10 mouse cellular contexts compared by ENCODE assay signal in the genomic region with DNA sequence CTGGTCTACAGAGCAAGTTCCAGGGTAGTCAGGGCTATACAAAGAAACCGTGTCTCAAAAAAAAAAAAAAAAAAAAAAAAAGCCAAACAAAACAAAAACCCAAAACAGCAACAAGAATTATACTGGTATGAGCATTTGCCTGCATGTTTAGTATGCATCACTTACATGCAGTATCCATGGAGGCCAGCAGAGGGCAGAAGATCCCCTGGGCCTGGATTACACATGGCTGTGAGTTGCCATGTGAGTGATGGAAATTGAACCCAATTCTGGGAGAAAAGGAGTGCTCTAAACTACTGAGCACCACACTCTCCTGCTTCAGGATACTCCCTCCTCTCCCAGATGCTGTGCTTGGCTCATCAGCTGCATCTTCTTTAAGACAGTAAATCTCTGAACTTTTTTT. TPM values are rescaled to one million over a fixed set of nuclear protein-coding genes. Genes with fewer than 3 reads are reported as not detected.
DNase-seq lines count a peak whose midpoint lies in the region; ATAC-seq and TF ChIP-seq lines count a peak whose summit lies in the region.
"Had no signal": no experiment of that assay in that cellular context is flagged by ENCODE, and none has a peak within 500 bp of the region (broad histone marks: within the 10 kb centered on the region; RNA-seq: fewer than 3 reads in every experiment).

No protein-coding gene starts in this region.

- ATAC-seq in hindbrain, embryonic 13.5 days (ENCODE audit: low FRiP score) = no peak
- peak; percentile 39 for ATAC-seq in granulocyte monocyte progenitor cell, adult 5-6 weeks (replicated peaks; ENCODE audit: poor library complexity, severe bottlenecking)
- ATAC-seq in midbrain, postnatal 0 days (ENCODE audit: low FRiP score) = no peak

- no peak overlapping the region for H3K4me3 ChIP-seq in hindbrain, embryonic 10.5 days
- no peak overlapping the region for H3K4me3 ChIP-seq in hindbrain, embryonic 13.5 days
- H3K4me3 ChIP-seq in ES-E14 (ENCODE audit: insufficient read depth in 1 of 2, low read depth in 1 of 2, low read length in 2 of 2, poor library complexity in 1 of 2, severe bottlenecking in 1 of 2) = no peak overlapping the region
- no peak overlapping the region for H3K4me3 ChIP-seq in midbrain, postnatal 0 days (ENCODE audit: low read depth, low read length)
- H3K4me3 ChIP-seq: embryonic facial prominence, embryonic 13.5 days; megakaryocyte, embryonic 14.5 days had no signal

- in situ Hi-C loops in ES-E14 (cut with MboI; ENCODE audit: low sequenced_read_pairs in 2 of 2, unreplicated experiment in 2 of 2) = no loop called here

- no peak overlapping the region for H3K27ac ChIP-seq in hindbrain, embryonic 10.5 days
- no peak overlapping the region for H3K27ac ChIP-seq in hindbrain, embryonic 13.5 days
- no peak overlapping the region for H3K27ac ChIP-seq in ES-E14 (ENCODE audit: insufficient read depth, low read depth, low read length, poor library complexity, severe bottlenecking)
- H3K27ac ChIP-seq in midbrain, postnatal 0 days (ENCODE audit: low read depth, low read length) = no peak overlapping the region
- H3K27ac ChIP-seq: embryonic facial prominence, embryonic 13.5 days had no signal

- TF ChIP-seq CTCF in midbrain, postnatal 0 days (IDR thresholded peaks at IDR 0.05) = peak; percentile 90

- peak; percentile 70 for DNase-seq in hindbrain, embryonic 10.5 days (ENCODE audit: low spot score)
- DNase-seq in ES-E14 (ENCODE audit: low read depth, low spot score) = peak; percentile 70
- DNase-seq in cerebellum, adult 18-20 months = peak; percentile 77 to 80
- peak; percentile 69 to 79 for DNase-seq in layer of hippocampus, postnatal 14 days (ENCODE audit: low spot score in 2 of 2)
- DNase-seq in midbrain, postnatal 0 days (ENCODE audit: low spot score) = peak; percentile 48
- DNase-seq in thymus, adult 18-20 months = peak; percentile 27 to 38

- WGBS in hindbrain, embryonic 10.5 days = 32% methylated on average over 1 of the region's 1 CpGs
- 19% methylated on average over 1 of the region's 1 CpGs for WGBS in hindbrain, embryonic 13.5 days
- 22% methylated on average over 1 of the region's 1 CpGs for WGBS in midbrain, postnatal 0 days

- H3K36me3 ChIP-seq in hindbrain, embryonic 10.5 days = peaks cover 33% of the 10 kb centered on the region
- peaks cover 16% of the 10 kb centered on the region for H3K36me3 ChIP-seq in hindbrain, embryonic 13.5 days
- no peaks in the 10 kb centered on the region for H3K36me3 ChIP-seq in ES-E14 (ENCODE audit: control insufficient read depth, insufficient read depth, low read length, poor library complexity, severe bottlenecking)
- H3K36me3 ChIP-seq in midbrain, postnatal 0 days (ENCODE audit: insufficient read depth, low read length) = no peaks in the 10 kb centered on the region

- H3K4me2 ChIP-seq in hindbrain, embryonic 13.5 days = no peak overlapping the region
- H3K4me2 ChIP-seq in midbrain, postnatal 0 days (ENCODE audit: low read depth, low read length, poor library complexity, severe bottlenecking) = no peak overlapping the region
- H3K4me2 ChIP-seq: embryonic facial prominence, embryonic 13.5 days had no signal

- no peaks in the 10 kb centered on the region for H3K27me3 ChIP-seq in hindbrain, embryonic 10.5 days (ENCODE audit: insufficient read depth, poor library complexity, severe bottlenecking)
- H3K27me3 ChIP-seq in hindbrain, embryonic 13.5 days = no peaks in the 10 kb centered on the region
- no peaks in the 10 kb centered on the region for H3K27me3 ChIP-seq in midbrain, postnatal 0 days (ENCODE audit: insufficient read depth, low read length)
- H3K27me3 ChIP-seq: embryonic facial prominence, embryonic 13.5 days; megakaryocyte, embryonic 14.5 days had no signal

- no peaks in the 10 kb centered on the region for H3K9me3 ChIP-seq in hindbrain, embryonic 10.5 days
- no peaks in the 10 kb centered on the region for H3K9me3 ChIP-seq in hindbrain, embryonic 13.5 days
- no peaks in the 10 kb centered on the region for H3K9me3 ChIP-seq in ES-E14 (ENCODE audit: control insufficient read depth, insufficient read depth, low read depth, low read length)
- no peaks in the 10 kb centered on the region for H3K9me3 ChIP-seq in midbrain, postnatal 0 days (ENCODE audit: low read length)
- H3K9me3 ChIP-seq: embryonic facial prominence, embryonic 13.5 days; megakaryocyte, embryonic 14.5 days had no signal

- no peak overlapping the region for H3K9ac ChIP-seq in hindbrain, embryonic 13.5 days
- no peak overlapping the region for H3K9ac ChIP-seq in ES-E14 (ENCODE audit: insufficient read depth, low read depth, low read length, poor library complexity, severe bottlenecking)
- H3K9ac ChIP-seq in midbrain, postnatal 0 days (replicated peaks; ENCODE audit: low read length, poor library complexity, severe bottlenecking) = no peak overlapping the region
- H3K9ac ChIP-seq: embryonic facial prominence, embryonic 13.5 days had no signal

- peaks cover 15% of the 10 kb centered on the region for H3K4me1 ChIP-seq in hindbrain, embryonic 10.5 days (replicated peaks)
- peaks cover 16% of the 10 kb centered on the region for H3K4me1 ChIP-seq in hindbrain, embryonic 13.5 days (replicated peaks)
- peaks cover 3 to 8% of the 10 kb centered on the region in 2 experiments; a peak in 2 of 4 replicates for H3K4me1 ChIP-seq in ES-E14 (ENCODE audit: control insufficient read depth in 2 of 2, insufficient read depth in 2 of 2, low read length in 2 of 2, poor library complexity in 1 of 2)
- H3K4me1 ChIP-seq in midbrain, postnatal 0 days (ENCODE audit: insufficient read depth, low read length) = peaks cover 7% of the 10 kb centered on the region

TF ChIP-seq in ES-E14, 5 proteins besides CTCF, POLR2A, EP300 and RAD21:
- TF ChIP-seq ZC3H11A (IDR thresholded peaks at IDR 0.05; ENCODE audit: borderline replicate concordance, low read depth, low read length) = peak; percentile 31; the same call in 1 of the 2 replicates
- TF ChIP-seq ZNF384 (IDR thresholded peaks at IDR 0.05; ENCODE audit: low read depth, low read length) = no peak
TF ChIP-seq in ES-E14: peak in this region for 1.

RNA-seq across cellular contexts. Expression of a gene that starts 4.2 kb away (rescaled TPM):
- 42.1 and 44.5 TPM in 2 replicates for polyA plus RNA-seq in hindbrain, embryonic 10.5 days (2016; fragmentation: Nextera tagmentation; extraction: Ambion mirVana)
- polyA plus RNA-seq in hindbrain, embryonic 13.5 days (2015; fragmentation: Nextera tagmentation; extraction: Ambion mirVana) = 42.9 and 43.7 TPM in 2 replicates
- 9.3 and 15.5 TPM in 2 replicates for total RNA-seq in ES-E14 (2012; rRNA removed)
- total RNA-seq in granulocyte monocyte progenitor cell, adult 5-6 weeks (2014; fragmentation: Nextera tagmentation) = 12.6 and 14.1 TPM in 2 replicates
- 10.0 and 11.9 TPM in 2 replicates for total RNA-seq in granulocyte monocyte progenitor cell, adult 5-6 weeks (2017)
- total RNA-seq in layer of hippocampus, postnatal 14 days (2021) = 10 to 100 TPM; 22.9 to 24.9 TPM
- 43.6 and 46.8 TPM in 2 replicates for total RNA-seq in midbrain, postnatal 0 days (2014; rRNA removed)
- polyA plus RNA-seq in midbrain, postnatal 0 days (2015; fragmentation: Nextera tagmentation; extraction: Ambion mirVana) = 36.9 and 39.6 TPM in 2 replicates

RNA-seq across cellular contexts. Expression of a gene that starts 31.7 kb away (rescaled TPM):
- 0.99 and 1.5 TPM in 2 replicates for polyA plus RNA-seq in hindbrain, embryonic 10.5 days (2016; fragmentation: Nextera tagmentation; extraction: Ambion mirVana)
- 0.61 and 0.62 TPM in 2 replicates for polyA plus RNA-seq in hindbrain, embryonic 13.5 days (2015; fragmentation: Nextera tagmentation; extraction: Ambion mirVana)
- 0.16 TPM in 1 of 2 replicates, not detected in the other for total RNA-seq in ES-E14 (2012; rRNA removed)
- total RNA-seq in granulocyte monocyte progenitor cell, adult 5-6 weeks (2014; fragmentation: Nextera tagmentation) = 0.26 TPM in 1 of 2 replicates, not detected in the other
- not detected in 2 replicates for total RNA-seq in granulocyte monocyte progenitor cell, adult 5-6 weeks (2017)
- total RNA-seq in layer of hippocampus, postnatal 14 days (2021) = 10 to 100 TPM in 1 of 2 experiments, 1 to 10 TPM in 1; 7.1 to 13.0 TPM
- 27.4 and 33.1 TPM in 2 replicates for total RNA-seq in midbrain, postnatal 0 days (2014; rRNA removed)
- polyA plus RNA-seq in midbrain, postnatal 0 days (2015; fragmentation: Nextera tagmentation; extraction: Ambion mirVana) = 15.4 and 20.1 TPM in 2 replicates

RNA-seq across cellular contexts. Expression of a gene that starts 47.4 kb away (rescaled TPM):
- 62.0 and 82.2 TPM in 2 replicates for polyA plus RNA-seq in hindbrain, embryonic 10.5 days (2016; fragmentation: Nextera tagmentation; extraction: Ambion mirVana)
- 138 and 150 TPM in 2 replicates for polyA plus RNA-seq in hindbrain, embryonic 13.5 days (2015; fragmentation: Nextera tagmentation; extraction: Ambion mirVana)
- 80.5 and 93.3 TPM in 2 replicates for total RNA-seq in ES-E14 (2012; rRNA removed)
- 15.2 and 29.8 TPM in 2 replicates for total RNA-seq in granulocyte monocyte progenitor cell, adult 5-6 weeks (2014; fragmentation: Nextera tagmentation)
- 12.1 and 24.2 TPM in 2 replicates for total RNA-seq in granulocyte monocyte progenitor cell, adult 5-6 weeks (2017)
- total RNA-seq in layer of hippocampus, postnatal 14 days (2021) = 100 to 1,000 TPM in 1 of 2 experiments, 10 to 100 TPM in 1; 98.7 to 113 TPM
- total RNA-seq in midbrain, postnatal 0 days (2014; rRNA removed) = 250 and 290 TPM in 2 replicates
- polyA plus RNA-seq in midbrain, postnatal 0 days (2015; fragmentation: Nextera tagmentation; extraction: Ambion mirVana) = 134 and 149 TPM in 2 replicates

RNA-seq across cellular contexts. Expression of a gene that starts 48.3 kb away (rescaled TPM):
- 0.21 and 0.37 TPM in 2 replicates for polyA plus RNA-seq in hindbrain, embryonic 10.5 days (2016; fragmentation: Nextera tagmentation; extraction: Ambion mirVana)
- 3.3 and 4.1 TPM in 2 replicates for polyA plus RNA-seq in hindbrain, embryonic 13.5 days (2015; fragmentation: Nextera tagmentation; extraction: Ambion mirVana)
- total RNA-seq in ES-E14 (2012; rRNA removed) = 0.09 TPM in 1 of 2 replicates, not detected in the other
- total RNA-seq in granulocyte monocyte progenitor cell, adult 5-6 weeks (2014; fragmentation: Nextera tagmentation) = 0.94 and 1.1 TPM in 2 replicates
- total RNA-seq in granulocyte monocyte progenitor cell, adult 5-6 weeks (2017) = 0.09 and 0.57 TPM in 2 replicates
- total RNA-seq in layer of hippocampus, postnatal 14 days (2021) = 10 to 100 TPM; 66.1 to 72.1 TPM
- total RNA-seq in midbrain, postnatal 0 days (2014; rRNA removed) = 10.5 and 10.6 TPM in 2 replicates
- 17.3 and 19.3 TPM in 2 replicates for polyA plus RNA-seq in midbrain, postnatal 0 days (2015; fragmentation: Nextera tagmentation; extraction: Ambion mirVana)

RNA-seq across cellular contexts. Expression of a gene that starts 58.1 kb away (rescaled TPM):
- 60.3 and 73.5 TPM in 2 replicates for polyA plus RNA-seq in hindbrain, embryonic 10.5 days (2016; fragmentation: Nextera tagmentation; extraction: Ambion mirVana)
- polyA plus RNA-seq in hindbrain, embryonic 13.5 days (2015; fragmentation: Nextera tagmentation; extraction: Ambion mirVana) = 55.8 and 58.4 TPM in 2 replicates
- total RNA-seq in ES-E14 (2012; rRNA removed) = 43.8 and 50.3 TPM in 2 replicates
- 22.0 and 28.8 TPM in 2 replicates for total RNA-seq in granulocyte monocyte progenitor cell, adult 5-6 weeks (2014; fragmentation: Nextera tagmentation)
- 17.0 and 21.1 TPM in 2 replicates for total RNA-seq in granulocyte monocyte progenitor cell, adult 5-6 weeks (2017)
- total RNA-seq in layer of hippocampus, postnatal 14 days (2021) = 100 to 1,000 TPM; 229 to 234 TPM
- total RNA-seq in midbrain, postnatal 0 days (2014; rRNA removed) = 244 and 290 TPM in 2 replicates
- 298 and 349 TPM in 2 replicates for polyA plus RNA-seq in midbrain, postnatal 0 days (2015; fragmentation: Nextera tagmentation; extraction: Ambion mirVana)
